Mouse (Mus musculus) C2C12 (cell line): ENCODE data around the gene Ltbp4.

Source experiments
- CTCF ChIP-seq: IDR thresholded peaks from one replicate; pipeline ENCODE4 v1.5.1; 2011; ENCODE audit not compliant: control insufficient read depth, insufficient read depth, insufficient read length
- MAX ChIP-seq: IDR thresholded peaks from one replicate; pipeline ENCODE4 v1.6.1; 2011; ENCODE audit warnings: mild to moderate bottlenecking, control low read depth
- MYOG ChIP-seq: IDR thresholded peaks from one replicate; pipeline ENCODE4 v1.6.1; 2011; ENCODE audit not compliant: control insufficient read depth, insufficient read length; ENCODE audit errors: extremely low read depth
- USF1 ChIP-seq: IDR thresholded peaks from one replicate; pipeline ENCODE4 v1.6.1; 2011; ENCODE audit warnings: low read depth, mild to moderate bottlenecking, control low read depth, moderate library complexity

GRCm38 (mm10) chr7:27310306-27310705 lies 27.2 kb downstream of the Ltbp4 start:
- no peak for TF ChIP-seq USF1
- TF ChIP-seq CTCF: no peak
- no peak for TF ChIP-seq MYOG
- TF ChIP-seq MAX: no peak
